Mouse (Mus musculus) liver, embryonic 14.5 days (tissue): ENCODE measurements at regions not wholly inside any gene's neighbourhood (a gene's known extent, or its start where the extent isn't known, plus 50 kb on each side); places are given as distances from the start of the nearest gene placed in this dataset.

ENCODE experiments used
- ATAC-seq: fragments of 200-750 bp; cut with Nextera tagmentation; 2 replicates; pipeline ENCODE4 v1.8.0; 2017; ENCODE audit warnings: moderate number of reproducible peaks, mild to moderate bottlenecking, moderate library complexity; ENCODE audit not compliant: insufficient read depth
- DNase-seq, 3 experiments: peaks; one replicate each; pipeline ENCODE4 v3.0.0-alpha.2; 2012 to 2013; ENCODE audit warnings: low read depth in 3 of 3, low spot score in 3 of 3
- H3K27ac ChIP-seq: fragments of 300-500 bp; sonication (generic); 2 replicates; pipeline ENCODE4 v1.5.1; 2014; ENCODE audit warnings: moderate library complexity, mild to moderate bottlenecking, control low read depth, inconsistent platforms
- H3K27me3 ChIP-seq: fragments of 300-500 bp; sonication (generic); 2 replicates; pipeline ENCODE4 v1.6.1; 2014; ENCODE audit warnings: mild to moderate bottlenecking, low read length, moderate library complexity; ENCODE audit not compliant: control insufficient read depth, insufficient read depth
- H3K36me3 ChIP-seq: fragments of 300-500 bp; sonication (generic); replicated peaks from 2 replicates; pipeline ENCODE4 v1.6.1; 2014; ENCODE audit warnings: low read depth; ENCODE audit not compliant: control insufficient read depth, insufficient read depth
- H3K4me1 ChIP-seq, 2 experiments: fragments of 200-500 bp in 1 of 2; fragments of 300-500 bp in 1 of 2; sonication (generic) in 1 of 2; replicated peaks; 2 replicates each; pipeline ENCODE4 v1.6.1; 2012 to 2014; ENCODE audit warnings: antibody characterized with exemption in 1 of 2, inconsistent platforms in 1 of 2, low read length in 1 of 2; ENCODE audit not compliant: control insufficient read depth in 2 of 2, insufficient read depth in 2 of 2
- H3K4me2 ChIP-seq: fragments of 300-500 bp; sonication (generic); 2 replicates; pipeline ENCODE4 v1.6.1; 2014; ENCODE audit warnings: low read depth, mild to moderate bottlenecking, control low read depth, moderate library complexity
- H3K4me3 ChIP-seq, 2 experiments: fragments of 200-500 bp in 1 of 2; fragments of 300-500 bp in 1 of 2; sonication (generic) in 1 of 2; 2 replicates each; pipeline ENCODE4 v1.5.1; 2012 to 2014; ENCODE audit warnings: low read depth in 2 of 2, low read length in 2 of 2, mild to moderate bottlenecking in 2 of 2, control low read depth in 1 of 2, inconsistent platforms in 1 of 2, moderate library complexity in 1 of 2; ENCODE audit not compliant: insufficient read depth in 1 of 2
- H3K9ac ChIP-seq: fragments of 300-500 bp; sonication (generic); replicated peaks from 2 replicates; pipeline ENCODE4 v1.6.1; 2014; ENCODE audit warnings: mild to moderate bottlenecking, control low read depth, moderate library complexity
- H3K9me3 ChIP-seq: fragments of 300-500 bp; sonication (generic); 2 replicates; pipeline ENCODE4 v1.6.1; 2016; ENCODE audit warnings: low read length, mixed read lengths; ENCODE audit not compliant: control insufficient read depth
- CTCF ChIP-seq: IDR thresholded peaks from 2 replicates; pipeline ENCODE4 v1.5.1; 2016; ENCODE audit warnings: antibody characterized with exemption, low read depth, control low read depth
- EP300 ChIP-seq: IDR thresholded peaks from 2 replicates; pipeline ENCODE4 v1.6.1; 2016; ENCODE audit warnings: antibody characterized with exemption, low read depth
- WGBS: fragments of 180-500 bp; shearing (Covaris S2); extraction: QIAGEN DNeasy Blood & Tissue Kit; methylation state at CpG from one replicate; pipeline ENCODE4 v1.1.7; 2014; ENCODE audit not compliant: insufficient replicate concordance; 5-methylcytosine and 5-hydroxymethylcytosine counted together

GRCm38 (mm10) chr7:82921722-82922121 lies 54.6 kb downstream of the Mex3b start:
- no peak overlapping the region for H3K9ac ChIP-seq
- no peak overlapping the region for H3K4me3 ChIP-seq
- TF ChIP-seq CTCF = no peak
- no peak for TF ChIP-seq EP300
- H3K4me2 ChIP-seq = no peak overlapping the region
- H3K4me1 ChIP-seq = no peaks in the 10 kb centered on the region
- no peaks in the 10 kb centered on the region for H3K36me3 ChIP-seq
- no peaks in the 10 kb centered on the region for H3K9me3 ChIP-seq
- H3K27me3 ChIP-seq = no peaks in the 10 kb centered on the region
- DNase-seq (no peak), ATAC-seq (no peak)
- 47% methylated on average over 5 of the region's 5 CpGs for WGBS
- H3K27ac ChIP-seq = no peak overlapping the region

- H3K4me2 ChIP-seq = no peak overlapping the region
- H3K27ac ChIP-seq = no peak overlapping the region
- H3K4me1 ChIP-seq = no peaks in the 10 kb centered on the region
- H3K9ac ChIP-seq = no peak overlapping the region
- no peak for TF ChIP-seq EP300
- no peak for TF ChIP-seq CTCF
- no peaks in the 10 kb centered on the region for H3K27me3 ChIP-seq
- ATAC-seq (no peak), DNase-seq (no peak)
- WGBS = 72% methylated on average over 11 of the region's 11 CpGs
- H3K9me3 ChIP-seq = no peaks in the 10 kb centered on the region
- H3K36me3 ChIP-seq = no peaks in the 10 kb centered on the region
- no peak overlapping the region for H3K4me3 ChIP-seq
Measured at GRCm38 (mm10) chr7:82923220-82924071, 56.3 kb downstream of the Mex3b start.

GRCm38 (mm10) chr7:82924092-82924491 lies 57.0 kb downstream of the Mex3b start:
- Histone ChIP-seq H3K27me3 (no peaks in the 10 kb centered on the region), H3K4me1 (no peaks in the 10 kb centered on the region), H3K4me3 (no peak overlapping the region), H3K9ac (no peak overlapping the region), H3K4me2 (no peak overlapping the region), H3K9me3 (no peaks in the 10 kb centered on the region), H3K27ac (no peak overlapping the region), H3K36me3 (no peaks in the 10 kb centered on the region)
- ATAC-seq = no peak
- no peak for TF ChIP-seq EP300
- no peak for TF ChIP-seq CTCF
- DNase-seq = no peak
- 62% methylated on average over 3 of the region's 3 CpGs for WGBS

- no peaks in the 10 kb centered on the region for H3K9me3 ChIP-seq
- ATAC-seq = no peak
- H3K4me3 ChIP-seq = no peak overlapping the region
- H3K4me1 ChIP-seq = no peaks in the 10 kb centered on the region
- 45% methylated on average over 3 of the region's 3 CpGs for WGBS
- H3K9ac ChIP-seq = no peak overlapping the region
- no peaks in the 10 kb centered on the region for H3K27me3 ChIP-seq
- DNase-seq = no peak
- no peak for TF ChIP-seq CTCF
- no peak for TF ChIP-seq EP300
- no peak overlapping the region for H3K4me2 ChIP-seq
- H3K27ac ChIP-seq = no peak overlapping the region
- no peaks in the 10 kb centered on the region for H3K36me3 ChIP-seq
Measured at GRCm38 (mm10) chr7:82938311-82938710, 71.2 kb downstream of the Mex3b start.

GRCm38 (mm10) chr7:82939536-82939935 lies 72.4 kb downstream of the Mex3b start:
- H3K4me2 ChIP-seq = no peak overlapping the region
- no peak overlapping the region for H3K27ac ChIP-seq
- no peaks in the 10 kb centered on the region for H3K27me3 ChIP-seq
- H3K9me3 ChIP-seq = no peaks in the 10 kb centered on the region
- ATAC-seq = no peak
- TF ChIP-seq EP300 (no peak), CTCF (no peak)
- H3K4me3 ChIP-seq = no peak overlapping the region
- H3K9ac ChIP-seq = no peak overlapping the region
- no peaks in the 10 kb centered on the region for H3K4me1 ChIP-seq
- WGBS = 66% methylated on average over 11 of the region's 11 CpGs
- H3K36me3 ChIP-seq = no peaks in the 10 kb centered on the region
- DNase-seq = no peak
